7 mouse cellular contexts compared by ENCODE assay signal in genomic region chr11:103116959-103117590, GRCm38 (mm10). TPM values are rescaled to one million over a fixed set of nuclear protein-coding genes. Genes with fewer than 3 reads are reported as not detected.
DNase-seq lines count a peak whose midpoint lies in the region; ATAC-seq lines count a peak whose summit lies in the region.

No protein-coding gene starts in this region.

- peak overlapping the region; percentile 72 for H3K9ac ChIP-seq in midbrain, embryonic 16.5 days (ENCODE audit: low read depth, low read length)

- peak; percentile 27 for ATAC-seq in granulocyte monocyte progenitor cell, adult 5-6 weeks (replicated peaks; ENCODE audit: poor library complexity, severe bottlenecking)
- peak; percentile 19; the same call in 1 of the 2 replicates for ATAC-seq in midbrain, embryonic 16.5 days

- peak overlapping the region; percentile 93 for H3K4me2 ChIP-seq in midbrain, embryonic 16.5 days (ENCODE audit: low read length)

- DNase-seq in adrenal gland, postnatal 10 days = peak; percentile 86
- DNase-seq in embryo, embryonic 10.5 days (ENCODE audit: low spot score) = peak; percentile 82
- peak; percentile 72 for DNase-seq in kidney, adult 11 months
- DNase-seq in liver = peak; percentile 86
- DNase-seq in spleen, postnatal 10 days (ENCODE audit: low spot score in 2 of 2) = peak; percentile 85 to 86

- H3K27me3 ChIP-seq in midbrain, embryonic 16.5 days (ENCODE audit: control insufficient read depth, insufficient read depth, low read depth, low read length) = peaks cover 15% of the 10 kb centered on the region

- 0% methylated on average over 35 of the region's 35 CpGs for WGBS in midbrain, embryonic 16.5 days

- no peaks in the 10 kb centered on the region for H3K9me3 ChIP-seq in midbrain, embryonic 16.5 days (replicated peaks; ENCODE audit: control insufficient read depth, low read length, poor library complexity, severe bottlenecking)

- H3K4me3 ChIP-seq in midbrain, embryonic 16.5 days (ENCODE audit: low read depth, low read length) = peak overlapping the region; percentile 51

- peaks cover 24% of the 10 kb centered on the region for H3K4me1 ChIP-seq in midbrain, embryonic 16.5 days (ENCODE audit: control insufficient read depth, insufficient read depth, low read length)

- H3K27ac ChIP-seq in midbrain, embryonic 16.5 days (ENCODE audit: low read length) = peak overlapping the region; percentile 77

- H3K36me3 ChIP-seq in midbrain, embryonic 16.5 days (ENCODE audit: control insufficient read depth, insufficient read depth, low read length) = no peaks in the 10 kb centered on the region

RNA-seq across cellular contexts. Expression of gene Hexim1, which starts 1.0 kb away (rescaled TPM):
- total RNA-seq in adrenal gland, postnatal 10 days (2021) = 10 to 100 TPM; 49.6 to 50.1 TPM
- total RNA-seq in granulocyte monocyte progenitor cell, adult 5-6 weeks (2014; fragmentation: Nextera tagmentation) = 9.7 and 13.5 TPM in 2 replicates
- total RNA-seq in granulocyte monocyte progenitor cell, adult 5-6 weeks (2017) = 28.7 and 31.0 TPM in 2 replicates
- 4.1 and 4.2 TPM in 2 replicates for polyA plus RNA-seq in midbrain, embryonic 16.5 days (2015; fragmentation: Nextera tagmentation; extraction: Ambion mirVana)

RNA-seq across cellular contexts. Expression of gene Hexim2, which starts 15.2 kb away (rescaled TPM):
- 1 to 10 TPM; 4.8 to 8.9 TPM for total RNA-seq in adrenal gland, postnatal 10 days (2021)
- 2.6 and 6.4 TPM in 2 replicates for total RNA-seq in granulocyte monocyte progenitor cell, adult 5-6 weeks (2014; fragmentation: Nextera tagmentation)
- total RNA-seq in granulocyte monocyte progenitor cell, adult 5-6 weeks (2017) = 1.3 and 3.4 TPM in 2 replicates
- 29.9 and 37.0 TPM in 2 replicates for polyA plus RNA-seq in midbrain, embryonic 16.5 days (2015; fragmentation: Nextera tagmentation; extraction: Ambion mirVana)

RNA-seq across cellular contexts. Expression of gene Acbd4, which starts 15.6 kb away (rescaled TPM):
- 10 to 100 TPM; 81.0 to 94.7 TPM for total RNA-seq in adrenal gland, postnatal 10 days (2021)
- total RNA-seq in granulocyte monocyte progenitor cell, adult 5-6 weeks (2014; fragmentation: Nextera tagmentation) = 4.8 and 9.6 TPM in 2 replicates
- 5.8 and 10.7 TPM in 2 replicates for total RNA-seq in granulocyte monocyte progenitor cell, adult 5-6 weeks (2017)
- 11.6 and 13.0 TPM in 2 replicates for polyA plus RNA-seq in midbrain, embryonic 16.5 days (2015; fragmentation: Nextera tagmentation; extraction: Ambion mirVana)

RNA-seq across cellular contexts. Expression of gene Plcd3, which starts 15.6 kb away (rescaled TPM):
- total RNA-seq in adrenal gland, postnatal 10 days (2021) = 10 to 100 TPM in 1 of 2 experiments, 1 to 10 TPM in 1; 8.7 to 11.0 TPM
- total RNA-seq in granulocyte monocyte progenitor cell, adult 5-6 weeks (2014; fragmentation: Nextera tagmentation) = 0.41 TPM in 1 of 2 replicates, not detected in the other
- total RNA-seq in granulocyte monocyte progenitor cell, adult 5-6 weeks (2017) = 3.2 TPM in 1 of 2 replicates, not detected in the other
- 2.8 and 3.6 TPM in 2 replicates for polyA plus RNA-seq in midbrain, embryonic 16.5 days (2015; fragmentation: Nextera tagmentation; extraction: Ambion mirVana)

RNA-seq across cellular contexts. Expression of gene Fmnl1, which starts 53.8 kb away (rescaled TPM):
- total RNA-seq in adrenal gland, postnatal 10 days (2021) = 10 to 100 TPM; 17.7 to 20.5 TPM
- 58.4 and 94.0 TPM in 2 replicates for total RNA-seq in granulocyte monocyte progenitor cell, adult 5-6 weeks (2014; fragmentation: Nextera tagmentation)
- total RNA-seq in granulocyte monocyte progenitor cell, adult 5-6 weeks (2017) = 21.3 and 31.0 TPM in 2 replicates
- 5.7 and 6.3 TPM in 2 replicates for polyA plus RNA-seq in midbrain, embryonic 16.5 days (2015; fragmentation: Nextera tagmentation; extraction: Ambion mirVana)

Comparison
In these comparisons a context has a peak if more than half of its experiments do, and no peak if none do; other contexts are left out.
1. Peak in every context shown above with its lines: DNase-seq, ATAC-seq, H3K4me3 ChIP-seq and H3K27ac ChIP-seq.
2. RNA of gene Acbd4, which starts 15.6 kb away (total RNA-seq): 81.0 to 94.7 TPM in adrenal gland, postnatal 10 days; 4.8 to 10.7 TPM in granulocyte monocyte progenitor cell, adult 5-6 weeks; every median in the first group is over 4 times any median in the second.